Mouse (Mus musculus) kidney, adult 8-10 months (tissue): Measurements from ENCODE around the gene Cbx1.
"Not testable (repeated sequence)": the region's sequence is repeated elsewhere in the genome, so short reads cannot be mapped to it uniquely, and the experiment has no call there.

Experiments used
- DNase-seq, 2 experiments: peaks; one replicate each; pipeline ENCODE4 v3.0.0; 2022

The Cbx1 gene

GRCm38 (mm10) chr11:96839877-96840276 lies 51.0 kb downstream of the Cbx1 start:
- DNase-seq, result no peak

- DNase-seq, result no peak
Measured at GRCm38 (mm10) chr11:96840290-96840689, 51.4 kb downstream of the Cbx1 start.

- DNase-seq, result no peak
Measured at GRCm38 (mm10) chr11:96843627-96844026, 54.7 kb downstream of the Cbx1 start.

GRCm38 (mm10) chr11:96847240-96847639 lies 58.3 kb downstream of the Cbx1 start:
- DNase-seq, result no peak

GRCm38 (mm10) chr11:96848694-96849093 lies 59.8 kb downstream of the Cbx1 start:
- no peak for DNase-seq

GRCm38 (mm10) chr11:96849145-96849544 lies 60.2 kb downstream of the Cbx1 start:
- DNase-seq, result not testable (repeated sequence)

GRCm38 (mm10) chr11:96849681-96850467 lies 60.9 kb downstream of the Cbx1 start, which contains the start of gene Copz2:
Gene Copz2, plus strand, starts transcription at chr11:96849870.
- peak in 1 of 2 experiments; percentile 26 for DNase-seq

- no peak for DNase-seq
Measured at GRCm38 (mm10) chr11:96857446-96857845, 68.5 kb downstream of the Cbx1 start.
